Mouse (Mus musculus) midbrain, embryonic 13.5 days (tissue): Measurements from ENCODE around the gene Macf1. TPM values are rescaled to one million over a fixed set of nuclear protein-coding genes. Genes with fewer than 3 reads are reported as not detected.
"Not testable (repeated sequence)": the region's sequence is repeated elsewhere in the genome, so short reads cannot be mapped to it uniquely, and the experiment has no call there.

Experiments used
- ATAC-seq: fragments of 200-750 bp; cut with Nextera tagmentation; 2 replicates; pipeline ENCODE4 v1.8.0; 2017; ENCODE audit warnings: mild to moderate bottlenecking, moderate TSS enrichment, moderate library complexity
- H3K27ac ChIP-seq: fragments of 300-500 bp; sonication (generic); 2 replicates; pipeline ENCODE4 v1.5.1; 2015; ENCODE audit warnings: inconsistent platforms, mild to moderate bottlenecking, moderate library complexity
- H3K27me3 ChIP-seq: fragments of 300-500 bp; sonication (generic); 2 replicates; pipeline ENCODE4 v1.6.1; 2015; ENCODE audit warnings: mild to moderate bottlenecking, inconsistent platforms
- H3K36me3 ChIP-seq: fragments of 300-500 bp; sonication (generic); 2 replicates; pipeline ENCODE4 v1.6.1; 2015; ENCODE audit warnings: mild to moderate bottlenecking, inconsistent platforms
- H3K4me1 ChIP-seq: fragments of 300-500 bp; sonication (generic); replicated peaks from 2 replicates; pipeline ENCODE4 v1.6.1; 2015; ENCODE audit warnings: inconsistent platforms
- H3K4me2 ChIP-seq: fragments of 300-500 bp; sonication (generic); replicated peaks from 2 replicates; pipeline ENCODE4 v1.6.1; 2015; ENCODE audit warnings: moderate library complexity, mild to moderate bottlenecking, inconsistent platforms
- H3K4me3 ChIP-seq: fragments of 300-500 bp; sonication (generic); replicated peaks from 2 replicates; pipeline ENCODE4 v1.5.1; 2015; ENCODE audit warnings: mild to moderate bottlenecking, inconsistent platforms
- H3K9ac ChIP-seq: fragments of 300-500 bp; sonication (generic); replicated peaks from 2 replicates; pipeline ENCODE4 v1.6.1; 2015; ENCODE audit warnings: mild to moderate bottlenecking, inconsistent platforms
- H3K9me3 ChIP-seq: fragments of 300-500 bp; sonication (generic); 2 replicates; pipeline ENCODE4 v1.6.1; 2016; ENCODE audit warnings: mild to moderate bottlenecking, inconsistent platforms
- WGBS: fragments of 180-500 bp; shearing (Covaris S2); methylation state at CpG from one replicate; pipeline ENCODE4 v1.1.7; 2015; 5-methylcytosine and 5-hydroxymethylcytosine counted together
- polyA plus RNA-seq: library from polyadenylated mRNA; unstranded; fragments of >200 nt; fragmentation: Nextera tagmentation; extraction: Ambion mirVana; gene quantifications from 2 replicates; pipeline ENCODE4 v1.2.1, GENCODE M21; 2015

Gene Macf1
- polyA plus RNA-seq, 1 experiment from 2014 or later: 75.4 TPM

DNA sequence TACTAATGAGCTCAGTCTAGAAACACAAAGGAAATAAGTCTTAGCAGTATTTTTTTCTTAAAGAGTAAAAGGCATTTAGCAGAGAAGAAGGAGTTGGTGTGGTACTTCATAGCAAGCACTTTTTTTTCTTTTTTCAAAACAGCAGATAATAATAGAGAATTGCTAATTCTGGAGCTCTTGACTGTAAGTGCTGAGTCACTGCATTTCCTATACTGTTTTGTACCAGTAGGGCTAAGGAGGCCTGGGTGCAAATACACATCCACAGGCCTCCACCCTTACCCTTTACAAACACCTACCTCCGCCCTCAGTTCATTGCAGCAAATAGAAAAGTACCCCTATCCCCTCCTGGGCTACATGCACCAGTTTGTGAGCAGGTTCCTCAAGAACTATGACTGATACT, 17.6 kb downstream of the Macf1 start:
- 0 out of 2 replicates have a peak overlapping the region, but pooled peaks have one; percentile 100 for H3K9ac ChIP-seq

DNA sequence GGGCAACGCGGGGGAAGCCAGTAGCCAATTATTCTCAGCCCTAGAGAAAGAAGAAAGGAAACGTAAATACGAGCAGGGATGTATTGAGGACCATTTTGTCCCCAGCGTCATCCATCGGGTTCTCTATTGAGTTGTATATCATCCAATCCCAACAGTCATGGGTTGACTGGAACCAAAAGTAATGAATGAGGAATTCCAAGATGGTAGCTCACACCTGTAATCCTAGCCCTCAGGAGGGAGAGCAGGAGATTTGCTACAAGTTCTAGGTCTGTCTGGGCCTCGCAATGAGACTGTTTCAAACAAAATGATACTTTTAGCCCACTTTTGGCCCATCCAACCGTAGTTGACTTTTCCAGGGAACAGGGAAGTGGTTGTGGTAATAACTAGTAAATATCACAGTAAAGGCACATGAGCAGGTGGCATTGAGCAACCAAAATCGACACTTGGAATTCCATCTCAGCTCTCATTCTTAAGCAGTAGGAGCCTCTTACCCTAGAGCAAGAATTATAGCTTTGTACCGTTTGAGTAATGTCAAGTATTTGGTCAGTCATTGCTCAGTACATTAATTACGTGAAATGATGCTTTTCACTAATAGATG, 18.4 kb downstream of the Macf1 start:
- H3K4me2 ChIP-seq: peak overlapping the region; percentile 86
- H3K9me3 ChIP-seq: no peaks in the 10 kb centered on the region
- H3K36me3 ChIP-seq: no peaks in the 10 kb centered on the region
- WGBS: 27% methylated on average over 11 of the region's 11 CpGs
- peak overlapping the region; percentile 100 for H3K9ac ChIP-seq
- no peaks in the 10 kb centered on the region for H3K27me3 ChIP-seq
- H3K27ac ChIP-seq: peak overlapping the region; percentile 100
- no peak for ATAC-seq
- H3K4me3 ChIP-seq: peak overlapping the region; percentile 69
- peaks cover 71% of the 10 kb centered on the region for H3K4me1 ChIP-seq

More for the DNA sequence above, 17.6 kb downstream of the Macf1 start:
- peak overlapping the region; percentile 100 for H3K27ac ChIP-seq
- H3K4me3 ChIP-seq: no peak overlapping the region
- H3K4me1 ChIP-seq: peaks cover 71% of the 10 kb centered on the region
- WGBS: 64% methylated on average over 1 of the region's 1 CpGs
- H3K36me3 ChIP-seq: 0 out of 2 replicates have a peak, but pooled peaks cover 7% of the 10 kb centered on the region
- no peak for ATAC-seq
- H3K9me3 ChIP-seq: no peaks in the 10 kb centered on the region
- H3K4me2 ChIP-seq: 0 out of 2 replicates have a peak overlapping the region, but pooled peaks have one; percentile 3
- H3K27me3 ChIP-seq: no peaks in the 10 kb centered on the region

DNA sequence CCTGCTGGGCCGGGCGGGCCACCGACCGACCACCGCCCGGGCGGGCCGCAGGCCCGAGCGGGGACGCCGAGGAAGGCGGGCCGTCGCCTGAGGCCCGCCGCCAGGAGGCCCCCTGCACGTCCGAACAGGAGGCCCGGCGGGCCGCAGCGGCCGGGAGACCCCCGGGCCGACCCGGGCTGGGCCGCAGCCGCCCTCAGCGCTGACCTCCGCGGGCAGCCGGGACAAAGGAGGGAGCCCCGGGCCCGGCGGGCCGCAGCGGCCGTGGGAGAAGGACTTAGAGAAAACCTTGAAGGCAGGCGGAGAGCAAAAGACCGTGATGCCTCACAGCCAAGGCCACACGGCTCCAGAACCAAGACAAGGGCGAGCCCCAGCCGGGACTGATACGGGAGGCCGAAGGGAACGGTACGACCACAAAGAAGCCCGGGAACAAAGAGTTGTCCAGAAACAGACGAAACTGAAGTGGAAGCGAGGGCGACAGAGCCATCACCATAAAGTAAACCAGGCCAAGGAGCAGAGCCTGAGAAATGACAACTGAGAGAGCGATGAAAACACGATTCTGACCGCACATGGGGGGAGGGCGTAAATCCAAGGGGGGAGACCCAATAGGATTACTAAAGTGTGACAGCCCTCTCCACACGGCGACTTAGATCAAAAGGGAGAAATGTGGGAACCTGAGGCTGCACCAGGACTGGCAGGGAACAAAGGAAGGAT, 19.1 kb downstream of the Macf1 start:
- Histone ChIP-seq H3K9me3 (no peaks in the 10 kb centered on the region), H3K4me3 (peak overlapping the region; percentile 69), H3K36me3 (no peaks in the 10 kb centered on the region), H3K9ac (peak overlapping the region; percentile 100), H3K4me1 (peaks cover 64% of the 10 kb centered on the region), H3K27ac (peak overlapping the region; percentile 100), H3K27me3 (no peaks in the 10 kb centered on the region), H3K4me2 (peak overlapping the region; percentile 86)
- ATAC-seq: peak; percentile 51
- under 1% methylated on average over 31 of the region's 58 CpGs for WGBS

DNA sequence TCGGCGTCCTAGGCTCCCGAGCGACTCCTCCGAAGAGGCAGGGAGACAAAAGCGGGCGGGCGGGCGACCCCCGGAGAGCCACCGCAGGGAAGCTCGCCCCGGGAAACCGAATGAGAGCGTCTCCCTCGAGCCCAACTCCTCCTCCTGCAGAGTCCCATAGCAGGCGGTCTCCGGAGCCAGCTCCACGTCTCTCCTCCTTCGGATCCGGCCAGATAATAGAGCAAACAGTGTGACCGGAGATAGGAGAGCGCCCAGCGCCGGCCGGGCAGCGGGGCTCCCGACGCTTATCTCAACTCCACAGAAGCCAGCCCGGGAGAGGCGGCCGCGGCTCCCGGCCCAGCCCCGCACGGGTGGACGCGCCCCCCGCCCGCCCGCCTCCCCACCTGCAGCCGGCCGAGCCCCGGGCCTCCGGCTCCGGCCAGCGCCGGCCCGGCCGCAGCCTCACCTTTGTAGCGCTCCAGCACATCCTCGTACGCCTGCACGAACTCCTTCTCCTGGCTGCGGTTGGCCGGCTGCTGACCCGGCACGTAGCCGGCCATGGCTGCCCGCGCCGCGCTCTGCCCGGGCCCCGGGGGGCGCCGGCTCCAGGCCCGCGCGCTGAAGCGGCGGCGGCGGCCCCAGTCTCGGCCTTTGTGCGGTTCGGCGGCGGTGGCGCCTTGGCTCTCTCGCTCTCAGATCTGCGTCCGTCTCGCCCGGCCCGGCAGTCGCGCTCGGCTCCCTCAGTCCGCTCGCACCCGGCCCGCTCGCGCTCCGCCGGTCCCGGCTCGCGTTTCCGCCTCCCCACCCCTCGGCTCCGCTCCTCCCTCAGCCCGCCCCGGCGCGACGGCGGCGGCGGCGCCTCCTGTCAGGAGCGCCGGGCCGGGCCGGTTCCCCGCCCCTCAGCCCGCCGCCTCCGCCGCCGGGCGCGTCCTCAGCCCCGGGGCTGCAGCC, 19.9 kb downstream of the Macf1 start:
- no peaks in the 10 kb centered on the region for H3K27me3 ChIP-seq
- no peaks in the 10 kb centered on the region for H3K36me3 ChIP-seq
- ATAC-seq: peak; percentile 77
- H3K27ac ChIP-seq: peak overlapping the region; percentile 100
- peaks cover 58% of the 10 kb centered on the region for H3K4me1 ChIP-seq
- under 1% methylated on average over 96 of the region's 125 CpGs for WGBS
- H3K4me3 ChIP-seq: peak overlapping the region; percentile 69
- peak overlapping the region; percentile 86 for H3K4me2 ChIP-seq
- peak overlapping the region; percentile 100 for H3K9ac ChIP-seq
- no peaks in the 10 kb centered on the region for H3K9me3 ChIP-seq

DNA sequence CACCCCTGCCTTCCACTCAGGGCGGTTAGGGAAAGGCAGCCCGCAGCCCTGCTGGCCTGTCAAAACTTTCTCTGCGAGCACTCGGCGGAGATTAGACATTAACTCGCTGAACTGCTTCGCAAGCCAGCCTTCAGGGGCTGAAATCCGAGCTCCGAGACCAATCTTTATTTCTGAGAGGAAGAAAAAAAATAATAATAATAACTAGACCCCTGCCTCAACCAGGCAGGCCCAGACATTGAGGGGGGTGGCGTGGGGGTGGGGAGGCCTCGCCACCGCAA, 20.5 kb downstream of the Macf1 start:
- under 1% methylated on average over 12 of the region's 12 CpGs for WGBS
- Histone ChIP-seq H3K27me3 (no peaks in the 10 kb centered on the region), H3K4me1 (peaks cover 58% of the 10 kb centered on the region), H3K27ac (peak overlapping the region; percentile 100), H3K4me2 (peak overlapping the region; percentile 86), H3K36me3 (no peaks in the 10 kb centered on the region), H3K9ac (peak overlapping the region; percentile 100), H3K9me3 (no peaks in the 10 kb centered on the region), H3K4me3 (peak overlapping the region; percentile 69)
- ATAC-seq: no peak

DNA sequence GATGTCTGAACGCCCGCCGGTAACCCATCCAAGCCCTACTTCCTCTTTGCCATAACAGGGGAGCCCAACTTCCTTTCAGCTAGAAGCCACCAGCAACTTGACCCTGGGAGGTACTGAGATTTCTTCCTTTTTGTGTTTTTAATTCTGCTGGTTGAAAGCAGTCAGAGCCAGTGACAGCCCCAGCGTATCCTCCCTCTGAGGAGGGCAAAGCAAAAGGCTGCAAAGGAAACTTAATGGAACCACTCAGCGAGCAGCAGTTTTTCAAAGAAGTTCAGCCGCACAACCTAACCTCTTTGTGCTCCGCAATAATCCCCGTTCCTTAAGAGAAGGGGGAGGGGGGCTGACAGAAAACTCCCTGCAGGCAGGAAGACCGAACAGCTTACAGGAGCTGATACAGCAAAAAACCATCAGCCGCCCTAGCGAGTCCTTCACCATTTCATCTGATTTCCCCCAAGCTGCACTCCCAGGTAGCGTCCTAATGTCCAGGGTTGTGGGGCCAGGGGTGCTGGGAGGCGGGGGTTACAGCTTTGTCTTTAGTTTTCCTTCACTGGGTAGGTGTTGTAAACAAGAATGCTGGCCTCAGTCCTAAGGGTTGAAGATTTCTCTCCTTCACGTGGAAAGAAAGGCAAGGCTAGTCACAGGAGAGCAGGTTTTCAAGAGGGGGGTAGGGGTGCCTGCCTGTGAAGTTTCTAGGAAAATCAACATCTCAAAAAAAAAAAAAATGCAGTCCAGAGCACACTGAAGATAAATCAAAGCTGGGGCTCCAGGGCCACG, 21.1 kb downstream of the Macf1 start:
- WGBS: 1% methylated on average over 15 of the region's 15 CpGs
- Histone ChIP-seq H3K27ac (peak overlapping the region; percentile 100), H3K27me3 (no peaks in the 10 kb centered on the region), H3K4me3 (peak overlapping the region; percentile 69), H3K4me1 (peaks cover 60% of the 10 kb centered on the region), H3K9ac (peak overlapping the region; percentile 100), H3K36me3 (no peaks in the 10 kb centered on the region), H3K4me2 (peak overlapping the region; percentile 86), H3K9me3 (no peaks in the 10 kb centered on the region)
- ATAC-seq: no peak

DNA sequence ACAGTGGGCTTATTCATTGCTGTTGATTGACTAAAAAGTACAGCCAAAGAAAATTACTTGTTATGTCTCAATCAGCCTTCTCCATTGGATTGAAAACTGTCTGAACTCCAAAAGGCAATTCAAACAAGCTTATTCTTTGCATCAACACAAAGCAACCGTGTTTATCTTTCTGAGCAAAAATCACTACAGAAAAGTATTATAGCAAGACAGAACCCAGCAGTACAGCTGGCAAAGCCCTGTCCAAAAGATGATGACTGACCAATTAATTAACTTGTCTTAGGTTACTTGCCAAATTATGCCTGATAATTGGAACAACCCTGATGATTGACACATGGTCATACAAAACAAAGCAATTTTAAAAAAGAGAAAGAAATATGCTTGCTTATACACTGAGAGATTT, 26.0 kb downstream of the Macf1 start:
- H3K27ac ChIP-seq: no peak overlapping the region
- H3K4me3 ChIP-seq: no peak overlapping the region
- H3K9me3 ChIP-seq: no peaks in the 10 kb centered on the region
- ATAC-seq: no peak
- no peaks in the 10 kb centered on the region for H3K36me3 ChIP-seq
- H3K9ac ChIP-seq: no peak overlapping the region
- no peaks in the 10 kb centered on the region for H3K27me3 ChIP-seq
- peaks cover 26% of the 10 kb centered on the region for H3K4me1 ChIP-seq
- WGBS: 90% methylated on average over 1 of the region's 1 CpGs
- H3K4me2 ChIP-seq: no peak overlapping the region

DNA sequence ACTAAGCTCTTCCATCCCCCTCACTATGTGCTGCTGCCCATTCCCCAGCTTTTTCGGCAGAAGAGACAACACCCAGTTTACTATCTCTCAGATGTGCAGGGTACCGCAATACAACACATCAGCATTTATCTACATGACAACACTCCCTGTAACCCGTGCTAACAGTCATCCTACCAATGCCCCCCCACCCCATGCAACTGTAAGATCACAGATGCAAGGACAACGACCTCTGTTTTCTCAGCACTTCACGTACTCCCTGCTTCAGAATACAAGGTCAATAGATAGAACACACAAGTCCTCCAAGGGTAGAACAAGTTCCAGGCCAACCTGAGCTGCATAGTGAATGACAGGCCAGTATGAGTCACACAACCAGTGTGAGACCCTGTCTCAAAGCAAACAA, 28.9 kb downstream of the Macf1 start:
- 91% methylated on average over 5 of the region's 5 CpGs for WGBS
- H3K4me1 ChIP-seq: peaks cover 4% of the 10 kb centered on the region; the same call in 1 of the 2 replicates
- H3K9me3 ChIP-seq: no peaks in the 10 kb centered on the region
- no peaks in the 10 kb centered on the region for H3K27me3 ChIP-seq
- no peak for ATAC-seq
- H3K27ac ChIP-seq: no peak overlapping the region
- no peaks in the 10 kb centered on the region for H3K36me3 ChIP-seq
- H3K9ac ChIP-seq: no peak overlapping the region
- H3K4me2 ChIP-seq: no peak overlapping the region
- no peak overlapping the region for H3K4me3 ChIP-seq

DNA sequence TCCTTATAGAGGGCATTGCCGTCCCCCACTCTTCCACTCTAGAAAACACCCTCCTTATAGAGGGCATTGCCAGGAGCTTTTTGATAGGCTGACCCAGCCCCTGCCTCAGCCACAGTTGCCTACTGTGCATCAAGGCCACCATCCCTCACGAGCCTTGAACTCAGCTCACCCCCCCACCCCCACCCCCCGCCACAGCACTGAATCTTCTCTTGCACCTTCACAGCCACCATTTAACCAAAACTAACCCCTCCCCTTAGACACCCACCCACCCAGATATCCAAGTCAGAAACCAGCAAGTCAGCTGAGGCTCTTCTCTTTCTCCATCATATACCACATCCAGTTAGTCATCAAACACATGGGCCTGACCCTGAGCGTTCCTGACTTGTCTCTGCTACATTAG, 29.6 kb downstream of the Macf1 start:
- 98% methylated on average over 3 of the region's 4 CpGs for WGBS
- no peak overlapping the region for H3K4me2 ChIP-seq
- no peak overlapping the region for H3K27ac ChIP-seq
- H3K4me3 ChIP-seq: no peak overlapping the region
- H3K9me3 ChIP-seq: no peaks in the 10 kb centered on the region
- H3K4me1 ChIP-seq: peaks cover 4% of the 10 kb centered on the region; the same call in 1 of the 2 replicates
- ATAC-seq: no peak
- no peak overlapping the region for H3K9ac ChIP-seq
- H3K27me3 ChIP-seq: no peaks in the 10 kb centered on the region
- H3K36me3 ChIP-seq: no peaks in the 10 kb centered on the region

DNA sequence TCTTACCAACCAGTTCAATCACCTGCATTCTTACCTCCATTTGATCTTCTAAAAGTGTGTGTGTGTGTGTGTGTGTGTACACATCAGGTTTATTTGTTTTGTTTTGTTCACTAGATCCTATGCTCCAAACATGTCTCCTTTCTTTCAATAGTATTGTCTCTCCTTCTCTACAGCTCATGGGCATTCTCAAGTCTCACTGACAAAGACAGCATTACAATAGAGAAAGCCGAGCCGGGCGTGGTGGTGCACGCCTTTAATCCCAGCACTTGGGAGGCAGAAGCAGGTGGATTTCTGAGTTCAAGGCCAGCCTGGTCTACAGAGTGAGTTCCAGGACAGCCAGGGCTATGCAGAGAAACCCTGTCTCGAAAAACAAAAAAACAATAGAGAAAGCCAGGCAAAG, 30.7 kb downstream of the Macf1 start:
- H3K9me3 ChIP-seq, H3K27me3 ChIP-seq, H3K27ac ChIP-seq, H3K9ac ChIP-seq, H3K4me3 ChIP-seq, H3K4me2 ChIP-seq, H3K36me3 ChIP-seq, H3K4me1 ChIP-seq, ATAC-seq: not testable (repeated sequence)
- WGBS: 87% methylated on average over 5 of the region's 5 CpGs

DNA sequence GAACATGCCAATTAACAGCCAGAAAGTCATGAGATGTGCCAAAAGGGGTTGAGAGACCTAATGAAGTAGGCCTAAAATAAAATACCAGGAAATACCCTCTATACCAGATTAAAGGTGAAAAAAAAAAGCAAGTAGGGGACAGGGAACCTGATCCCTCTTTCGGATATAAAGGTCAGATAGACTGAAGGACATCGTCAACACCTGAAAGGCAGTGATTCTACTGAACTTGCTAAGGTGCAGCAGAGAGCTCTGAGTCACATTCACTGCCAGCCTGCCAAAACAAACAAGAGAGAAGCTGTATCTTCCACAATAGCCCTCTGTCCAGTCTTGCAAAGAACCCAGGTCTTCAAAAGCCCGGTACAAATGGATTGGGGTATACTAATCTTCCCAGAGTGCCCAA, 32.0 kb downstream of the Macf1 start:
- Histone ChIP-seq H3K36me3 (no peaks in the 10 kb centered on the region), H3K4me1 (no peaks in the 10 kb centered on the region; the same call in 1 of the 2 replicates), H3K9me3 (no peaks in the 10 kb centered on the region), H3K4me3 (no peak overlapping the region), H3K4me2 (no peak overlapping the region), H3K27me3 (no peaks in the 10 kb centered on the region), H3K9ac (no peak overlapping the region), H3K27ac (no peak overlapping the region)
- WGBS: 92% methylated on average over 3 of the region's 3 CpGs
- no peak for ATAC-seq
